Mouse (Mus musculus) thymus, postnatal 0 days (tissue): ENCODE measurements around the gene Zfp968. TPM values are rescaled to one million over a fixed set of nuclear protein-coding genes. Genes with fewer than 3 reads are reported as not detected.
"Not testable (repeated sequence)": the region's sequence is repeated elsewhere in the genome, so short reads cannot be mapped to it uniquely, and the experiment has no call there.

ENCODE experiments used
- DNase-seq: peaks from one replicate; pipeline ENCODE4 v3.0.0-alpha.2; 2015; ENCODE audit warnings: low spot score
- polyA plus RNA-seq: library from polyadenylated mRNA; unstranded; fragments of >200 nt; fragmentation: Nextera tagmentation; extraction: Ambion mirVana; gene quantifications from 2 replicates; pipeline ENCODE4 v1.2.1, GENCODE M21; 2015

Zfp968 gene
- 5.6 and 6.8 TPM in 2 replicates for polyA plus RNA-seq

DNA sequence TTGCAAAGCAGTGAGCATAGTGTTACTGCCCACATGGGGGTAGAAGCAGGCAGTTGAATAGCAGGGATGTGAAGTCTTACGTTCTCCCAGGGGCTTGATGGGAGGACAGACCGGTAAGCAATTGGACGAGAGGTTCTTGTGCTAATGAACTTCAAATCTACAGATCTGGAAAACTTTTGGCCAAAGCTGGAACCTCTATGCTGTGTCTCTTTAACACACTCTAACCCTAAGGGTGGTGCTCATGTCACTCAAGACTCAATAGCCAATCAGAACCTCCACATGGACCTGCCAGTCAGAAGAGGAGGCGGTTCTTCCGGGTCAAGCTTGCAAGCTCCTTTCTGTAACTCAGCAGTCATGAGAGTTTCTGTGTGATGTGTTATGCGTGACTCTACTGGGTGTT lies at the start of gene Zfp968:
Zfp968 (plus strand) TSS at position 301 of the 400 bp plus-strand sequence.
- not testable (repeated sequence) for DNase-seq

DNA sequence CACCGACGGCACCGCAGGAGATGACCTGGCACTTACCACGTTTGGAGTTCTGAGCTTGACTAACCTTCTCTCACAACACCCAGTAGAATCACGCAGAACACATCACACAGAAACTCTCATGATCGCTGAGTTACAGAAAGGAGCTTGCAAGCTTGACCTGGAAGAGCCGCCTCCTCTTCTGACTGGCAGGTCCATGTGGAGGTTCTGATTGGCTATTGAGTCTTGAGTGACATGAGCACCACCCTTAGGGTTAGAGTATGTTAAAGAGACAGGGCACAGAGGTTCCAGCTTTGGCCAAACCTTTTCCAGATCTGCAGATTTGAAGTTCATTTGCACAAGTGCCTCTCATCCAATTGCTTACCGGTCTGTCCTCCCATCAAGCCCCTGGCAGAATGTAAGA lies 34.1 kb upstream of the Zfp968 start, which contains the start of gene Gm4631:
Gm4631 (minus strand) TSS at position 101 of the 400 bp plus-strand sequence.
- not testable (repeated sequence) for DNase-seq

Other genes starting within 250 kb of the Zfp968 start
- 4.1 and 4.3 TPM in 2 replicates for gene Gm14399, start 230.4 kb upstream of the Zfp968 start, polyA plus RNA-seq
- gene Gm14443, start 196.6 kb upstream of the Zfp968 start, polyA plus RNA-seq, result 0.22 and 0.23 TPM in 2 replicates
- gene Gm14391, start 165.5 kb upstream of the Zfp968 start, polyA plus RNA-seq, result 3.3 and 4.1 TPM in 2 replicates
- not detected in 2 replicates for gene Gm14440, start 97.3 kb upstream of the Zfp968 start, polyA plus RNA-seq
- 9.6 and 10.5 TPM in 2 replicates for gene Gm4631, start 34.2 kb upstream of the Zfp968 start, polyA plus RNA-seq
- gene Gm4724, start 63.4 kb downstream of the Zfp968 start, polyA plus RNA-seq, result 13.3 and 14.4 TPM in 2 replicates
- 1.5 and 8.5 TPM in 2 replicates for gene Zfp965, start 97.5 kb downstream of the Zfp968 start, polyA plus RNA-seq